8 mouse cellular contexts compared by ENCODE assay signal in the genomic region with DNA sequence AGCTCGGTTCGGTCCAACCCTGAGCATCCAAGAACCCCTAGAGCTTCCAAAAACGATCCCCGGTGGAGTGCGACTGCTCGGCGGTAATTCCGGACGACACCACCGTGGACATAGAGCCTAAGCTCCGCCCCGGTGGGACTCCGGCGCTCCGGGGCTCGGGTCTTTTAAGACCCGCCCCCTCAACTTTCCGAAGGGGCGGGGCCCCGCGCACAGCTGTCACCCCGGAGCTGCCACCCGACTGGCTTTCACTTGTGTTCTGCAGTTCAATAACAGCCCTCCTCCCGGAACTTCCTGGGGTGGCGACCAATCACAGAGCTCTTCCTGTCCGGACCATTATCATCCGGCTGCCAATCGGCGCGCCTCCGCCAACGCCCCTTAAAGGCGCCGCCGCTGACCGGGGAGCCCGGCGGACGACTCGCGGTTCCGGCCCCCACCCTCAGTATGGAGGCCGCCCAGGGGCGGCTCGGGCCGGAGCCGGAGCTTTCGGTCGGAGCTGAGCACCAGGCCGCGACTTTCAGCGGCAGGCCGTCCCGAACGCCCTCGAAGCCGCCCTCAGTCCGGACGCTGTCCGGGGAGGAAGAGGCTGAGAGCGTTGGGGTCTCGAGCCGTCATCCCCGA. TPM values are rescaled to one million over a fixed set of nuclear protein-coding genes. Genes with fewer than 3 reads are reported as not detected.
DNase-seq lines count a peak whose midpoint lies in the region; ATAC-seq and TF ChIP-seq lines count a peak whose summit lies in the region.

TSS of gene Borcs6 (plus strand) at position 361 of the 618 bp plus-strand sequence.

- H3K4me1 ChIP-seq in cortical plate, adult 2 months (ENCODE audit: control insufficient read depth, insufficient read depth, low read length): no peaks in the 10 kb centered on the region

- DNase-seq in gastrocnemius, postnatal 10 days: peak; percentile 92
- DNase-seq in left cerebral cortex, postnatal 10 days (ENCODE audit: extremely low spot score in 1 of 2, low spot score in 2 of 2): peak; percentile 97
- peak; percentile 95 for DNase-seq in right cerebral cortex, postnatal 25 days
- DNase-seq in urinary bladder, postnatal 4 days (ENCODE audit: low spot score in 2 of 2): peak; percentile 94 to 95

- peak within 1 kb of the TSS; percentile 73 for H3K4me3 ChIP-seq in cortical plate, adult 2 months (ENCODE audit: insufficient read depth, low read length)

- ATAC-seq in activated CD4-positive, CD25-positive, alpha-beta regulatory T cell, adult 4 months: peak; percentile 94
- ATAC-seq in inflammation-experienced regulatory T-cells, adult 6 months: peak; percentile 88
- ATAC-seq in megakaryocyte-erythroid progenitor cell, adult 5-6 weeks (replicated peaks; ENCODE audit: low FRiP score, low TSS enrichment, poor library complexity, severe bottlenecking): peak; percentile 86

- H3K27ac ChIP-seq in cortical plate, adult 2 months (ENCODE audit: insufficient read depth, low read length): peak within 1 kb of the TSS; percentile 94

- TF ChIP-seq CTCF in cortical plate, adult 2 months (IDR thresholded peaks at IDR 0.05; ENCODE audit: extremely low read depth, insufficient read depth, low read length): no peak

- intact Hi-C loops in left cerebral cortex, postnatal 10 days (cut with DNase I): no loop called here

- TF ChIP-seq POLR2A in cortical plate, adult 2 months (IDR thresholded peaks at IDR 0.05; ENCODE audit: extremely low read depth, insufficient read depth, low read length): peak; percentile 76

RNA-seq across cellular contexts. Expression of gene Borcs6, which starts in this region (rescaled TPM):
- polyA plus RNA-seq in activated CD4-positive, CD25-positive, alpha-beta regulatory T cell, adult 4 months (2017; shearing (Covaris generic)): 1 to 10 TPM; 2.1 to 2.4 TPM
- 32.5 and 34.1 TPM in 2 replicates for polyA plus RNA-seq in cortical plate, adult 2 months (2012; rRNA removed)
- 10 to 100 TPM; 12.6 to 13.9 TPM for total RNA-seq in gastrocnemius, postnatal 10 days (2021)
- 1 to 10 TPM; 1.1 to 2.2 (median 1.3) TPM for polyA plus RNA-seq in inflammation-experienced regulatory T-cells, adult 6 months (2017; shearing (Covaris generic))
- total RNA-seq in left cerebral cortex, postnatal 10 days (2021): 10 to 100 TPM; 21.9 to 25.5 TPM
- total RNA-seq in megakaryocyte-erythroid progenitor cell, adult 5-6 weeks (2014; fragmentation: Nextera tagmentation): 0.46 and 7.0 TPM in 2 replicates
- 3.5 TPM in 2 replicates for total RNA-seq in megakaryocyte-erythroid progenitor cell, adult 5-6 weeks (2017)

Comparison
In these comparisons a context has a peak if more than half of its experiments do, and no peak if none do; other contexts are left out.
1. Peak in every context shown above with its lines: DNase-seq, ATAC-seq, H3K4me3 ChIP-seq and H3K27ac ChIP-seq.